Mouse (Mus musculus) midbrain, embryonic 13.5 days (tissue): ENCODE data around the gene Trir. TPM values are rescaled to one million over a fixed set of nuclear protein-coding genes. Genes with fewer than 3 reads are reported as not detected.

Experiments used
- ATAC-seq: fragments of 200-750 bp; cut with Nextera tagmentation; 2 replicates; pipeline ENCODE4 v1.8.0; 2017; ENCODE audit warnings: mild to moderate bottlenecking, moderate TSS enrichment, moderate library complexity
- H3K27ac ChIP-seq: fragments of 300-500 bp; sonication (generic); 2 replicates; pipeline ENCODE4 v1.5.1; 2015; ENCODE audit warnings: inconsistent platforms, mild to moderate bottlenecking, moderate library complexity
- H3K27me3 ChIP-seq: fragments of 300-500 bp; sonication (generic); 2 replicates; pipeline ENCODE4 v1.6.1; 2015; ENCODE audit warnings: mild to moderate bottlenecking, inconsistent platforms
- H3K36me3 ChIP-seq: fragments of 300-500 bp; sonication (generic); 2 replicates; pipeline ENCODE4 v1.6.1; 2015; ENCODE audit warnings: mild to moderate bottlenecking, inconsistent platforms
- H3K4me1 ChIP-seq: fragments of 300-500 bp; sonication (generic); replicated peaks from 2 replicates; pipeline ENCODE4 v1.6.1; 2015; ENCODE audit warnings: inconsistent platforms
- H3K4me2 ChIP-seq: fragments of 300-500 bp; sonication (generic); replicated peaks from 2 replicates; pipeline ENCODE4 v1.6.1; 2015; ENCODE audit warnings: moderate library complexity, mild to moderate bottlenecking, inconsistent platforms
- H3K4me3 ChIP-seq: fragments of 300-500 bp; sonication (generic); replicated peaks from 2 replicates; pipeline ENCODE4 v1.5.1; 2015; ENCODE audit warnings: mild to moderate bottlenecking, inconsistent platforms
- H3K9ac ChIP-seq: fragments of 300-500 bp; sonication (generic); replicated peaks from 2 replicates; pipeline ENCODE4 v1.6.1; 2015; ENCODE audit warnings: mild to moderate bottlenecking, inconsistent platforms
- H3K9me3 ChIP-seq: fragments of 300-500 bp; sonication (generic); 2 replicates; pipeline ENCODE4 v1.6.1; 2016; ENCODE audit warnings: mild to moderate bottlenecking, inconsistent platforms
- WGBS: fragments of 180-500 bp; shearing (Covaris S2); methylation state at CpG from one replicate; pipeline ENCODE4 v1.1.7; 2015; 5-methylcytosine and 5-hydroxymethylcytosine counted together
- polyA plus RNA-seq: library from polyadenylated mRNA; unstranded; fragments of >200 nt; fragmentation: Nextera tagmentation; extraction: Ambion mirVana; gene quantifications from 2 replicates; pipeline ENCODE4 v1.2.1, GENCODE M21; 2015

Gene Trir
- polyA plus RNA-seq, 1 experiment from 2014 or later = 153 TPM

DNA sequence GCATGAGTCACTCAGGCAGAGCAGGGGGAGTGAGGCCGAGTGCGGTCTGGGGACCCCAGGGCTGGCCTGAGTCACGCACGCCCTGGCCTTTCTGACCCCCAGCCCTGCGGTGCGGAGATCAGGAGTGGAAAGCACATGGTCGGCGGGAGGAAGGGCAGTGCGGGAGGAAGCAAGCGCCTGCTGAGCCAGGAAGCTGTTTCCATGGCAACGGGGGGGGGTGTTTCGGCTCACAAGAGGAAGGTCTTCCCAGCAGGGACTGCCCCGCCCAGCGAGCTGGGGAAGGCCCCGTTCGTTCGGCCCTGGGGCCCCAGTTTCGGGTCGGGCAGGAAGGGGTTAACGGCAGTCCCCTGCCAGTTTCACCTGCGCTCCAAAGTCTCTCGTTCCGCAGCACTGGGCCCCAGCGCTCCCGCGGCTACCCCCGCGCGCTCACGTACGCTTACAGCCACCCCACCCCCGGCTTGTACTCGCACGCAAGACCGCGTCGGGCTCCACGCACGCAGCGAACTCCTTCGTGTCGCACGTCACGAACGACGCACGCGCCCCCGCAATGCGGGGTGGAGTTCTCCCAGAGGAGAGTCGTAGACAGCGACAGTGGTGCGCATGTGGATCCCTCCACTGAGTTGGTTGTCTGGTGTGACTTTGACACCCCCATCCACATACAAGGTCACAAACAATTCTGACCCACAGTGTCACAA is 40.8 kb upstream of the Trir start:
- Histone ChIP-seq H3K9me3 (no peaks in the 10 kb centered on the region), H3K4me3 (peak overlapping the region; percentile 46), H3K27me3 (peaks cover 55% of the 10 kb centered on the region), H3K36me3 (no peaks in the 10 kb centered on the region), H3K4me2 (peak overlapping the region; percentile 89), H3K27ac (peak overlapping the region; percentile 10; the same call in 1 of the 2 replicates), H3K9ac (peak overlapping the region; percentile 62), H3K4me1 (peaks cover 39% of the 10 kb centered on the region)
- WGBS = under 1% methylated on average over 53 of the region's 53 CpGs
- ATAC-seq = peak; percentile 19; the same call in 1 of the 2 replicates

DNA sequence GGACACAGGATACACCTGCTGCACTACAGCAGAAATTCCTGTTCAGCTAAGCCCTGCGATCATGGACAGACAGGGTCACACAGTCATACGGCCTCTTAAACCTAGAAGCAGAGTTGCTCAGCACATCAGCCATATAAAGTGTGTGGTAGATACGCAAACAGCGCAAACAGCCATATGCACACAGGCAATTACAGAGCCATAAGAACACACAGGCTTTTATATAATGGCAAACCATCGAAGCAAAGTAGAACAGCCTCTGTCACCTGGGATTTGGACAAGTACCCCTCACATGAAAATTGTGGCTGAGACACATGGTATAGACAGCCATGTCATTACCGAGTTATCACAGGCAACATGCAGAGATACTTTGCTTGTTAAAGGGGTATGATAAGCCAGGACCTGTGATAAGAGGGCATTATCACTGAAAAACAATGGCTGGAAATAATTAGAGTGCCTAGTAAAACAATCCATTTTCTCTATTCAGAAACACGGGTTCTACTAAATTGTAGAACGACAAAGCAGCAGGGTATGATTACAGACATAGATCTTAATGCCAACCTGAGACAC is 40.2 kb upstream of the Trir start:
- no peak for ATAC-seq
- Histone ChIP-seq H3K27ac (peak overlapping the region; percentile 10; the same call in 1 of the 2 replicates), H3K4me1 (peaks cover 38% of the 10 kb centered on the region), H3K27me3 (peaks cover 51% of the 10 kb centered on the region), H3K36me3 (no peaks in the 10 kb centered on the region), H3K4me3 (peak overlapping the region; percentile 46), H3K9ac (peak overlapping the region; percentile 62; the same call in 1 of the 2 replicates), H3K4me2 (peak overlapping the region; percentile 89), H3K9me3 (no peaks in the 10 kb centered on the region)
- 44% methylated on average over 8 of the region's 8 CpGs for WGBS

DNA sequence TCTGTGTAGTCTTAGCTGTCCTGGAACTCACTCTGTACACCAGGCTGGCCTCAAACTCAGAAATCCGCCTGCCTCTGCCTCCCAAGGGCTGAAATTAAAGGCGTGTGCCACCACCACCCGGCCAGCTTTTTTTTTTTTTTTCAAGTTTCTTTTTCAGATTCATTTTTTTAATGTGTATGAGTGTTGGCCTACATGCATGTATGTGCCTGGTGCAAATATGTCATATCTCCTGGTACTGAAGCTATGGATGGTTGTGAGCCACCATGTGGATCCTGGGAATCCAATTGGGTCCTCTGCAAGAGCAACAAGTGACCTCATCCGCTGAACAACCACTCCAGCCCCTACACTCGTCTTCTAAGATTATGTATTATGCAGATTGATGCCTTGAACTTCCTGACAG is 39.2 kb upstream of the Trir start:
- Histone ChIP-seq H3K4me3 (no peak overlapping the region), H3K27ac (no peak overlapping the region), H3K4me2 (no peak overlapping the region), H3K9ac (no peak overlapping the region), H3K9me3 (no peaks in the 10 kb centered on the region), H3K36me3 (no peaks in the 10 kb centered on the region), H3K27me3 (peaks cover 45% of the 10 kb centered on the region), H3K4me1 (peaks cover 32% of the 10 kb centered on the region)
- ATAC-seq = no peak
- 81% methylated on average over 5 of the region's 5 CpGs for WGBS

DNA sequence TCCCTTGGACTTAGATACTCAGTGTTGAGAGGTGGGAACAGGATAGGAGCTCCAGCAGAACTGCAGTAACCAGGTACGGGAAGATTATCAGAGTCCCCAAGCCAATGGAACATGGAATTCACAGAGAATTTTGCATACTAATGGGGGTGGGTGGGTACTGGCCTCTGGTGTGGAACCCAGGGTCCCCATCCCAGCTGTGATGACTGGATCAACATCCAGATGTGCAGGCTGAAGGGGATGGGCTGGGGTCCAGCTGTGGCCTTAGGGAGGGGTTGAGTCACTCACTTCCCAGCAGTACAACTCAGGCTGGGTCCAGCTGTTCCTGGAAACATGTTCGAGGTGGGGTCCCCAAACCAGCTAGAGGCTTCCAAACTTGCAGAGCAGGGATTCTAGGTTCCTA is 38.7 kb upstream of the Trir start:
- no peak for ATAC-seq
- Histone ChIP-seq H3K4me3 (no peak overlapping the region), H3K36me3 (no peaks in the 10 kb centered on the region), H3K27me3 (peaks cover 41% of the 10 kb centered on the region), H3K27ac (no peak overlapping the region), H3K9ac (no peak overlapping the region), H3K4me2 (no peak overlapping the region), H3K4me1 (peaks cover 32% of the 10 kb centered on the region), H3K9me3 (no peaks in the 10 kb centered on the region)
- WGBS = 60% methylated on average over 2 of the region's 2 CpGs

DNA sequence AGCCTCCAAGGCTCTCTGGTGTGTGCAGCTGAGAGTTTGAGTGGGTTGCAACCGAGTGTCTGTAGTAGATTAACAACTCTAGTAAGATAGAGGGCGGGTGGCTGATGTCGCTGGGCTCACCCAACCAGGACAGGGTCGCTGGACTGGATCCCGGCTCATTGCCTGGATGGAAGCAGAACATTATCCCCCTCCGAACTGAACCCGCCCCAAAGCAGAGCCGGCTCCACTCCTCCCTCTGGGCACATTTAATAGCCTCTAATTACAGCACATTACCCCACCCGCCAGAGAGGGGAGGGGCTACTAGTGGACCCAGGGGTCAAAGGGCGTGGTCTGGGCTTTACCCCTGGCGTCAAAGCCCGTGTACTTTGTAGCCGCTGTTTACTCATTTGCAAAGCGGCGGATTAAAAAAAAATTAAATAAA is 37.3 kb upstream of the Trir start:
- no peak overlapping the region for H3K27ac ChIP-seq
- peak overlapping the region; percentile 59; the same call in 1 of the 2 replicates for H3K4me3 ChIP-seq
- H3K9ac ChIP-seq = peak overlapping the region; percentile 28; the same call in 1 of the 2 replicates
- H3K27me3 ChIP-seq = peaks cover 37% of the 10 kb centered on the region
- 12% methylated on average over 15 of the region's 15 CpGs for WGBS
- peak overlapping the region; percentile 87 for H3K4me2 ChIP-seq
- no peaks in the 10 kb centered on the region for H3K9me3 ChIP-seq
- no peak for ATAC-seq
- H3K4me1 ChIP-seq = peaks cover 32% of the 10 kb centered on the region
- no peaks in the 10 kb centered on the region for H3K36me3 ChIP-seq

DNA sequence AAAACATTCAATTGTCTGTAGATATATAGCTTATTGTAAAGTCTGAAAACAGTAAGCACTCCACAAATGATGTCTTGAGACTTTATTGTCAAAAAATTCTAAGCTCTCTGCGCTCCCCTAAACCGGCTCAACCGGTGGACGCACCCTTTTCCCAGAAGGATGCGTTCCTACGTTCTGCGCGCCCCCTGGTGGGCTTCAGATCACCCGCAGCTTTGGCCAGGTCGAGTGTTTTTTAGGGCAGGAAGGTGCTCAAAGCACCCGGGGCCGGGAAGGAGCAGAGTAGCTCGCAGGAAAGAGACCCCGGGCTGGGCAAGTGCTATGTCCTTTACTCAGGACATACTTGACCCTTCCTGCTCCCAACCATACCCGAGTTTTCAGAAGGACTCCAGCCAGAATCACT is 36.8 kb upstream of the Trir start:
- peaks cover 27% of the 10 kb centered on the region for H3K4me1 ChIP-seq
- peaks cover under 1% of the 10 kb centered on the region; the same call in 1 of the 2 replicates for H3K36me3 ChIP-seq
- peak overlapping the region; percentile 59 for H3K4me3 ChIP-seq
- WGBS = under 1% methylated on average over 15 of the region's 15 CpGs
- H3K4me2 ChIP-seq = peak overlapping the region; percentile 87
- ATAC-seq = peak; percentile 70
- H3K27me3 ChIP-seq = peaks cover 34% of the 10 kb centered on the region
- peak overlapping the region; percentile 74 for H3K27ac ChIP-seq
- no peaks in the 10 kb centered on the region for H3K9me3 ChIP-seq
- peak overlapping the region; percentile 61 for H3K9ac ChIP-seq

DNA sequence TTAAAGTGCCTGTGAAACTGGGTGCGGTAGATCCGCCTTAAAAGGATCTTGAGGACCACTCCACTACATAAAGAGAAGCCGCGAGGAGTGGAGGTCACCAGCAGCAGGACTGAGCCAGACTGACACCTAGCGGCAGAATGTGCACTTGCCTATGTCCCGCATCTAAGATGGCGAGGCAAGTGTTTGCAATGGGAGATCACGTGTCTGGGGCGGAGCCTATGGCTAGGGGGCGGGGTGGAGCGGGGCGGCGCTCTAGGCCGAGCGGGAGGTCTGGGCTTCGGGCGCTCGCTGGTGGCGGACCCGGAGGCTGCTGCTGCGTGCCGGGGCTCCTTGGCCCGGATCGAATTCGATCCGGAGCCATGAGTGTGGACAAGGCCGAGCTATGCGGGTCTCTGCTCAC is 36.3 kb upstream of the Trir start, which contains the start of gene Hook2:
TSS of gene Hook2 (plus strand) at position 255 of the 400 bp plus-strand sequence.
- H3K36me3 ChIP-seq = peaks cover 6% of the 10 kb centered on the region; the same call in 1 of the 2 replicates
- peak within 1 kb of the TSS; percentile 87 for H3K4me2 ChIP-seq
- H3K4me3 ChIP-seq = peak within 1 kb of the TSS; percentile 59
- H3K4me1 ChIP-seq = peaks cover 22% of the 10 kb centered on the region
- WGBS = 0% methylated on average over 28 of the region's 28 CpGs
- peak within 1 kb of the TSS; percentile 71 for H3K9ac ChIP-seq
- peak within 1 kb of the TSS; percentile 74 for H3K27ac ChIP-seq
- H3K9me3 ChIP-seq = no peaks in the 10 kb centered on the region
- H3K27me3 ChIP-seq = peaks cover 37% of the 10 kb centered on the region
- peak; percentile 93 for ATAC-seq

DNA sequence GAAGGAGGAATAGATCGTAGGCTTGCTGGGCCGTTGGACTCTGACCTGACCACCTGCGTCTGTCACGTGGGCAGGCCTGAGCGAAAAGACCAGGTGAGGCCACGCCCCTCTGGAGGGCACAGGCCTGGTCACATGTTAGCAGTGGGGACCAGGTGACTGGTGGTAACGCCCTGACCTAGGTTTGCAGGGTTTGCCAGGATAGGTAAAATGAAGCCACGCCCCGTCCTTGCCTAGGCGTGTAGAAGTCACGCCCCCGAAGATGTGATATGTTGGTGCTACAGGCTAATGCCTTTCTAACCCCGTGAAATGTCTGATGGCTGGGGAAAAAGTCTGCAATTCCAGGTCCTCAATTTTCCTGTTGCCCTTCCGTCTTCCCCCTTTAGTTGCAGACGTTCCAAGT is 35.8 kb upstream of the Trir start:
- H3K36me3 ChIP-seq = peaks cover 6% of the 10 kb centered on the region; the same call in 1 of the 2 replicates
- WGBS = 2% methylated on average over 15 of the region's 15 CpGs
- peak overlapping the region; percentile 71 for H3K9ac ChIP-seq
- peaks cover 23% of the 10 kb centered on the region for H3K4me1 ChIP-seq
- ATAC-seq = peak; percentile 41
- peak overlapping the region; percentile 59 for H3K4me3 ChIP-seq
- peaks cover 42% of the 10 kb centered on the region for H3K27me3 ChIP-seq
- peak overlapping the region; percentile 87 for H3K4me2 ChIP-seq
- H3K9me3 ChIP-seq = no peaks in the 10 kb centered on the region
- peak overlapping the region; percentile 74 for H3K27ac ChIP-seq

DNA sequence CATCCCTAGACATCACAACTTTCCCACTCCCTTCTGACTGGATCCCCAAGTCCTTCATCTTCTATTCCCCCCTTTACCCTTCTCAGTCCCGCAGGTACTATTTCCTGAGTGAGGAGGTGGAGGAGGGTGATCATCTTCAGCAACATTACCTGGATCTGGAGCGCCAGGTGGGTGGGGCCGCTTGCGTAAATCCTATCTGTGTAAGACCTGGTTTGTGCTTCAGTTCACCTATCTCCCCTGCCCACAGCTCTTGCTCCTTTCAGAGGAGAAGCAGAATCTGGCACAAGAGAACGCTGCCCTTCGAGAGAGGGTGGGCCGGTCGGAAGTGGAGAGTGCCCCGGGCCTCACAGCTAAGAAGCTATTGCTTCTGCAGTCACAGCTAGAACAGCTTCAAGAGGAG is 32.2 kb upstream of the Trir start:
- WGBS = 94% methylated on average over 9 of the region's 9 CpGs
- H3K27me3 ChIP-seq = peaks cover 22% of the 10 kb centered on the region

DNA sequence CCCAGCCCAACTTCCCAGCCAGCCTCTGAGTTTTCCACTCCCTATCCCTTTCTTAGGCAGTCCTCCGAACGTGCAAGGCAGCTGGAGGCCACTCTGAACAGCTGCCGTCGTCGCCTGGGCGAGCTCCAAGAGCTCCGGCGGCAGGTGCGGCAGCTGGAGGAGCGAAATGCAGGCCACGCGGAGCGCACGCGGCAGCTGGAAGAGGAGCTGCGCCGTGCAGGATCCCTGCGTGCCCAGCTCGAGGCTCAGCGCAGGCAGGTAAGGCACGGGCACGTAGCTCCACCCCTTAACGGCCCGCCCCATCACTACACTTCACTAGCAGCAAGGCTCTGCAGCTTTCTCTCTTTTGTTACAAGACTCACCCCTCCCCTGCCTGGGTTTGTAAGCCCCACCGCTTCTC is 30.9 kb upstream of the Trir start:
- WGBS = 20% methylated on average over 25 of the region's 25 CpGs
- 0 out of 2 replicates have a peak overlapping the region, but pooled peaks have one; percentile 46 for H3K9ac ChIP-seq
- ATAC-seq = no peak

More for the DNA sequence above, 32.2 kb upstream of the Trir start:
- H3K9ac ChIP-seq = no peak overlapping the region
- H3K36me3 ChIP-seq = peaks cover 6% of the 10 kb centered on the region; the same call in 1 of the 2 replicates
- H3K4me2 ChIP-seq = no peak overlapping the region
- no peaks in the 10 kb centered on the region for H3K9me3 ChIP-seq
- no peak overlapping the region for H3K4me3 ChIP-seq
- peaks cover 25% of the 10 kb centered on the region for H3K4me1 ChIP-seq
- no peak overlapping the region for H3K27ac ChIP-seq
- no peak for ATAC-seq

DNA sequence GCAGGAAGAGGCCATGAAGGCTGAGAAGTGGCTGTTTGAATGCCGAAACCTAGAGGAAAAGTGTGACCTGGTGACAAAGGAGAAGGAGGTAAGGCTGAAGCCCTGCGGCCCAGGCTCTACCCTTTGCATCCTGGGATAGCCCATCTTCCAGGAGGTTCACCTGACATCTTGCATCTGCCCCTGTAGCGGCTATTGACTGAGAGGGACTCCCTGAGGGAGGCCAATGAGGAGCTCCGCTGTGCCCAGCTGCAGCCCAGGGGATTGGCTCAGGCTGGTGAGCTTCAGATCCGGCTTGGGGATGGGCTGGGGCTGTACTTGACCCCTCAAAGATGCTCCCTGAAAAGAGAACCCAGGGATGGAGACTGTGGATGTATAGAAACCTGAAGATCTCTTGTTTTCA is 29.6 kb upstream of the Trir start:
- Histone ChIP-seq H3K36me3 (peaks cover 11% of the 10 kb centered on the region; the same call in 1 of the 2 replicates), H3K4me3 (no peak overlapping the region), H3K27me3 (peaks cover 22% of the 10 kb centered on the region), H3K27ac (no peak overlapping the region), H3K9me3 (no peaks in the 10 kb centered on the region), H3K9ac (no peak overlapping the region), H3K4me1 (peaks cover 16% of the 10 kb centered on the region), H3K4me2 (no peak overlapping the region)
- ATAC-seq = 0 out of 2 replicates have a peak, but pooled peaks have one; percentile 17
- WGBS = 72% methylated on average over 5 of the region's 5 CpGs

More for the DNA sequence above, 30.9 kb upstream of the Trir start:
- no peaks in the 10 kb centered on the region for H3K9me3 ChIP-seq
- peaks cover 22% of the 10 kb centered on the region for H3K4me1 ChIP-seq
- H3K4me3 ChIP-seq = no peak overlapping the region
- peaks cover 6% of the 10 kb centered on the region; the same call in 1 of the 2 replicates for H3K36me3 ChIP-seq
- no peak overlapping the region for H3K27ac ChIP-seq
- H3K27me3 ChIP-seq = peaks cover 22% of the 10 kb centered on the region
- no peak overlapping the region for H3K4me2 ChIP-seq
